Mouse (Mus musculus) mouse embryonic stem cell (cell line): ENCODE measurements around the gene Gpank1.
"Not testable (repeated sequence)": the region's sequence is repeated elsewhere in the genome, so short reads cannot be mapped to it uniquely, and the experiment has no call there.

Experiments
- in situ Hi-C, 2 experiments: fragments of 300-500 bp; cut with MboI; formaldehyde crosslinking; loops; 1 replicate in 1 of 2; 3 replicates in 1 of 2; pipeline ENCODE4 v1.14.3; 2019 to 2020; ENCODE audit warnings: low sequenced_read_pairs in 2 of 2, low pct_unique_long_range_greater_than_20kb in 1 of 2, mixed read lengths in 1 of 2; ENCODE audit not compliant: unreplicated experiment in 1 of 2

Gpank1 gene

GRCm38 (mm10) chr17:35124261-35124896, 3.1 kb downstream of the Gpank1 start:
- in situ Hi-C loops: not testable (repeated sequence)

GRCm38 (mm10) chr17:35125081-35125480, 3.8 kb downstream of the Gpank1 start:
- in situ Hi-C loops: no loop called here

- in situ Hi-C loops: no loop called here
Observed at GRCm38 (mm10) chr17:35125578-35125977, 4.3 kb downstream of the Gpank1 start.

GRCm38 (mm10) chr17:35126206-35126611, 5.0 kb downstream of the Gpank1 start, which contains the start of gene D17H6S53E:
Gene D17H6S53E (plus strand): TSS chr17:35126373.
- in situ Hi-C loops: no loop called here

- in situ Hi-C loops: no loop called here
Observed at GRCm38 (mm10) chr17:35127017-35127416, 5.8 kb downstream of the Gpank1 start.

GRCm38 (mm10) chr17:35128996-35129395, 7.7 kb downstream of the Gpank1 start:
- in situ Hi-C loops: no loop called here

GRCm38 (mm10) chr17:35131038-35131437, 9.8 kb downstream of the Gpank1 start:
- in situ Hi-C loops: no loop called here

- in situ Hi-C loops: no loop called here
Observed at GRCm38 (mm10) chr17:35131500-35132173, 10.4 kb downstream of the Gpank1 start, which contains the start of gene Apom. Gene Apom (minus strand): TSS chr17:35132050.

- in situ Hi-C loops: no loop called here
Observed at GRCm38 (mm10) chr17:35132174-35132560, 10.9 kb downstream of the Gpank1 start.

- in situ Hi-C loops: no loop called here
Observed at GRCm38 (mm10) chr17:35133517-35133916, 12.3 kb downstream of the Gpank1 start.

- in situ Hi-C loops: no loop called here
Observed at GRCm38 (mm10) chr17:35134801-35135590, 13.7 kb downstream of the Gpank1 start, which contains the start of gene Bag6. Gene Bag6 (plus strand): TSS chr17:35135178.

GRCm38 (mm10) chr17:35135591-35136320, 14.5 kb downstream of the Gpank1 start:
- in situ Hi-C loops: no loop called here

- in situ Hi-C loops: no loop called here
Observed at GRCm38 (mm10) chr17:35139269-35139668, 18.0 kb downstream of the Gpank1 start.

GRCm38 (mm10) chr17:35140490-35140996, 19.3 kb downstream of the Gpank1 start:
- in situ Hi-C loops: loop anchor here in 1 of 2 experiments (10.0 kb wide), 1 partner anchor 126 kb away; the partner anchor contains the start of gene Vwa7

GRCm38 (mm10) chr17:35141971-35142370, 20.7 kb downstream of the Gpank1 start:
- in situ Hi-C loops: loop anchor here in 1 of 2 experiments (10.0 kb wide), 1 partner anchor 127 kb away; the partner anchor contains the start of gene Vwa7

- in situ Hi-C loops: loop anchor here in 1 of 2 experiments (10.0 kb wide), 1 partner anchor 131 kb away; the partner anchor contains the start of gene Vwa7
Observed at GRCm38 (mm10) chr17:35146139-35146538, 24.9 kb downstream of the Gpank1 start.

- in situ Hi-C loops: loop anchor here in 1 of 2 experiments (10.0 kb wide), 1 partner anchor 133 kb away; the partner anchor contains the start of gene Vwa7
Observed at GRCm38 (mm10) chr17:35147348-35147747, 26.1 kb downstream of the Gpank1 start.
